Mouse (Mus musculus) limb, embryonic 15.5 days (tissue): ENCODE results near the gene Fbxo46. TPM values are rescaled to one million over a fixed set of nuclear protein-coding genes. Genes with fewer than 3 reads are reported as not detected.

Experiments
- ATAC-seq: fragments of 200-750 bp; cut with Nextera tagmentation; 2 replicates; pipeline ENCODE4 v1.8.0; 2017; ENCODE audit warnings: low read depth, moderate TSS enrichment; ENCODE audit not compliant: insufficient number of reproducible peaks, low FRiP score, low TSS enrichment
- H3K27ac ChIP-seq: fragments of 300-500 bp; sonication (generic); 2 replicates; pipeline ENCODE4 v1.5.1; 2015; ENCODE audit warnings: moderate library complexity, mild to moderate bottlenecking, inconsistent platforms
- H3K27me3 ChIP-seq: fragments of 300-500 bp; sonication (generic); 2 replicates; pipeline ENCODE4 v1.6.1; 2015; ENCODE audit warnings: inconsistent platforms
- H3K36me3 ChIP-seq: fragments of 300-500 bp; sonication (generic); 2 replicates; pipeline ENCODE4 v1.6.1; 2015; ENCODE audit warnings: inconsistent platforms
- H3K4me1 ChIP-seq: fragments of 300-500 bp; sonication (generic); 2 replicates; pipeline ENCODE4 v1.6.1; 2015; ENCODE audit warnings: inconsistent platforms
- H3K4me2 ChIP-seq: fragments of 300-500 bp; sonication (generic); 2 replicates; pipeline ENCODE4 v1.6.1; 2015; ENCODE audit warnings: mild to moderate bottlenecking, inconsistent platforms
- H3K4me3 ChIP-seq: fragments of 300-500 bp; sonication (generic); 2 replicates; pipeline ENCODE4 v1.5.1; 2015; ENCODE audit warnings: mild to moderate bottlenecking, inconsistent platforms
- H3K9ac ChIP-seq: fragments of 300-500 bp; sonication (generic); 2 replicates; pipeline ENCODE4 v1.6.1; 2015; ENCODE audit warnings: inconsistent platforms
- H3K9me3 ChIP-seq: fragments of 300-500 bp; sonication (generic); 2 replicates; pipeline ENCODE4 v1.6.1; 2016; ENCODE audit warnings: inconsistent platforms
- WGBS: fragments of 180-500 bp; shearing (Covaris S2); methylation state at CpG from one replicate; pipeline ENCODE4 v1.1.7; 2015; 5-methylcytosine and 5-hydroxymethylcytosine counted together
- polyA plus RNA-seq: library from polyadenylated mRNA; unstranded; fragments of >200 nt; fragmentation: Nextera tagmentation; extraction: Ambion mirVana; gene quantifications from 2 replicates; pipeline ENCODE4 v1.2.1, GENCODE M21; 2015

The Fbxo46 gene
- polyA plus RNA-seq, 1 experiment from 2014 or later: 16.9 TPM

GRCm38 (mm10) chr7:19083096-19083495 lies 36.6 kb upstream of the Fbxo46 start:
- no peaks in the 10 kb centered on the region for H3K9me3 ChIP-seq
- peak overlapping the region; percentile 26; the same call in 1 of the 2 replicates for H3K9ac ChIP-seq
- no peak overlapping the region for H3K4me3 ChIP-seq
- WGBS: 46% methylated on average over 6 of the region's 6 CpGs
- ATAC-seq: peak; percentile 12; the same call in 1 of the 2 replicates
- H3K27ac ChIP-seq: peak overlapping the region; percentile 73
- H3K4me1 ChIP-seq: peaks cover 60% of the 10 kb centered on the region
- peaks cover 65% of the 10 kb centered on the region for H3K36me3 ChIP-seq
- no peaks in the 10 kb centered on the region for H3K27me3 ChIP-seq
- no peak overlapping the region for H3K4me2 ChIP-seq

- Histone ChIP-seq H3K9ac (peak within 1 kb of the TSS; percentile 26; the same call in 1 of the 2 replicates), H3K4me3 (peak within 1 kb of the TSS; percentile 34), H3K4me1 (peaks cover 58% of the 10 kb centered on the region), H3K27me3 (no peaks in the 10 kb centered on the region), H3K4me2 (peak within 1 kb of the TSS; percentile 45), H3K27ac (peak within 1 kb of the TSS; percentile 73), H3K9me3 (no peaks in the 10 kb centered on the region), H3K36me3 (peaks cover 65% of the 10 kb centered on the region)
- WGBS: 37% methylated on average over 10 of the region's 10 CpGs
- peak; percentile 45 for ATAC-seq
Observed at GRCm38 (mm10) chr7:19083701-19084100, 36.0 kb upstream of the Fbxo46 start, which contains the start of gene Dmpk. Gene Dmpk, plus strand, starts transcription at chr7:19083849.

- Histone ChIP-seq H3K27ac (peak overlapping the region; percentile 73), H3K27me3 (no peaks in the 10 kb centered on the region), H3K9ac (no peak overlapping the region), H3K4me1 (peaks cover 55% of the 10 kb centered on the region), H3K9me3 (no peaks in the 10 kb centered on the region), H3K4me3 (peak overlapping the region; percentile 34), H3K4me2 (peak overlapping the region; percentile 45), H3K36me3 (peaks cover 63% of the 10 kb centered on the region)
- no peak for ATAC-seq
- 58% methylated on average over 6 of the region's 6 CpGs for WGBS
Observed at GRCm38 (mm10) chr7:19084277-19084771, 35.3 kb upstream of the Fbxo46 start.

GRCm38 (mm10) chr7:19084921-19085473 lies 34.7 kb upstream of the Fbxo46 start:
- peaks cover 61% of the 10 kb centered on the region for H3K36me3 ChIP-seq
- peak overlapping the region; percentile 11 for H3K4me3 ChIP-seq
- no peak for ATAC-seq
- 27% methylated on average over 6 of the region's 9 CpGs for WGBS
- H3K4me2 ChIP-seq: peak overlapping the region; percentile 36
- no peaks in the 10 kb centered on the region for H3K9me3 ChIP-seq
- peak overlapping the region; percentile 22; the same call in 1 of the 2 replicates for H3K27ac ChIP-seq
- H3K27me3 ChIP-seq: no peaks in the 10 kb centered on the region
- peaks cover 55% of the 10 kb centered on the region for H3K4me1 ChIP-seq
- H3K9ac ChIP-seq: no peak overlapping the region

- peaks cover 55% of the 10 kb centered on the region for H3K4me1 ChIP-seq
- 0 out of 2 replicates have a peak overlapping the region, but pooled peaks have one; percentile 1 for H3K27ac ChIP-seq
- no peak overlapping the region for H3K9ac ChIP-seq
- H3K27me3 ChIP-seq: no peaks in the 10 kb centered on the region
- 11% methylated on average over 6 of the region's 6 CpGs for WGBS
- H3K4me2 ChIP-seq: peak overlapping the region; percentile 36
- no peak for ATAC-seq
- H3K9me3 ChIP-seq: no peaks in the 10 kb centered on the region
- H3K4me3 ChIP-seq: peak overlapping the region; percentile 11
- H3K36me3 ChIP-seq: peaks cover 61% of the 10 kb centered on the region
Observed at GRCm38 (mm10) chr7:19085495-19085894, 34.2 kb upstream of the Fbxo46 start.

- Histone ChIP-seq H3K9ac (no peak overlapping the region), H3K4me2 (peak overlapping the region; percentile 36; the same call in 1 of the 2 replicates)
- 11% methylated on average over 14 of the region's 14 CpGs for WGBS
Observed at GRCm38 (mm10) chr7:19086042-19086441, 33.6 kb upstream of the Fbxo46 start.

GRCm38 (mm10) chr7:19086760-19087159 lies 32.9 kb upstream of the Fbxo46 start:
- peaks cover 4% of the 10 kb centered on the region; the same call in 1 of the 2 replicates for H3K27me3 ChIP-seq
- no peak overlapping the region for H3K4me2 ChIP-seq
- H3K36me3 ChIP-seq: peaks cover 55% of the 10 kb centered on the region
- no peak overlapping the region for H3K27ac ChIP-seq
- 59% methylated on average over 18 of the region's 18 CpGs for WGBS
- no peak overlapping the region for H3K4me3 ChIP-seq
- H3K9me3 ChIP-seq: no peaks in the 10 kb centered on the region
- ATAC-seq: no peak
- peaks cover 58% of the 10 kb centered on the region for H3K4me1 ChIP-seq
- H3K9ac ChIP-seq: no peak overlapping the region

More at GRCm38 (mm10) chr7:19086042-19086441, 33.6 kb upstream of the Fbxo46 start:
- no peaks in the 10 kb centered on the region for H3K9me3 ChIP-seq
- no peak for ATAC-seq
- H3K27ac ChIP-seq: 0 out of 2 replicates have a peak overlapping the region, but pooled peaks have one; percentile 1
- peaks cover 4% of the 10 kb centered on the region; the same call in 1 of the 2 replicates for H3K27me3 ChIP-seq
- H3K36me3 ChIP-seq: peaks cover 61% of the 10 kb centered on the region
- peaks cover 55% of the 10 kb centered on the region for H3K4me1 ChIP-seq
- peak overlapping the region; percentile 11; the same call in 1 of the 2 replicates for H3K4me3 ChIP-seq

- Histone ChIP-seq H3K9ac (no peak overlapping the region), H3K36me3 (peaks cover 41% of the 10 kb centered on the region), H3K4me3 (no peak overlapping the region), H3K9me3 (no peaks in the 10 kb centered on the region), H3K4me2 (no peak overlapping the region), H3K27me3 (peaks cover 4% of the 10 kb centered on the region; the same call in 1 of the 2 replicates), H3K4me1 (peaks cover 56% of the 10 kb centered on the region), H3K27ac (no peak overlapping the region)
- 44% methylated on average over 10 of the region's 10 CpGs for WGBS
- ATAC-seq: no peak
Observed at GRCm38 (mm10) chr7:19088813-19089212, 30.8 kb upstream of the Fbxo46 start.

- Histone ChIP-seq H3K9me3 (no peaks in the 10 kb centered on the region), H3K4me1 (peaks cover 46% of the 10 kb centered on the region), H3K27me3 (peaks cover 4% of the 10 kb centered on the region; the same call in 1 of the 2 replicates), H3K4me3 (peak overlapping the region; percentile 86), H3K27ac (peak overlapping the region; percentile 93; the same call in 1 of the 2 replicates), H3K9ac (no peak overlapping the region), H3K4me2 (peak overlapping the region; percentile 88), H3K36me3 (peaks cover 42% of the 10 kb centered on the region)
- no peak for ATAC-seq
- WGBS: 43% methylated on average over 17 of the region's 17 CpGs
Observed at GRCm38 (mm10) chr7:19091913-19092312, 27.7 kb upstream of the Fbxo46 start.

GRCm38 (mm10) chr7:19092381-19093173 lies 27.1 kb upstream of the Fbxo46 start:
- Histone ChIP-seq H3K9me3 (no peaks in the 10 kb centered on the region), H3K4me3 (peak overlapping the region; percentile 86), H3K27ac (peak overlapping the region; percentile 93), H3K9ac (peak overlapping the region; percentile 42), H3K27me3 (peaks cover 4% of the 10 kb centered on the region; the same call in 1 of the 2 replicates), H3K36me3 (peaks cover 42% of the 10 kb centered on the region), H3K4me2 (peak overlapping the region; percentile 88), H3K4me1 (peaks cover 49% of the 10 kb centered on the region)
- 4% methylated on average over 38 of the region's 38 CpGs for WGBS
- ATAC-seq: peak; percentile 35

- Histone ChIP-seq H3K9ac (peak overlapping the region; percentile 42), H3K36me3 (peaks cover 42% of the 10 kb centered on the region), H3K4me2 (peak overlapping the region; percentile 88), H3K4me1 (peaks cover 54% of the 10 kb centered on the region), H3K4me3 (peak overlapping the region; percentile 86), H3K27me3 (peaks cover 4% of the 10 kb centered on the region; the same call in 1 of the 2 replicates), H3K27ac (peak overlapping the region; percentile 93), H3K9me3 (no peaks in the 10 kb centered on the region)
- 0 out of 2 replicates have a peak, but pooled peaks have one; percentile 18 for ATAC-seq
- 0% methylated on average over 15 of the region's 15 CpGs for WGBS
Observed at GRCm38 (mm10) chr7:19093174-19093521, 26.5 kb upstream of the Fbxo46 start.
